Mouse (Mus musculus): Measurements from ENCODE around the gene Hsph1.

- TF ChIP-seq CTCF (IDR thresholded peaks at IDR 0.05; ENCODE audit: low read depth, low read length) (no peak), POLR2A (IDR thresholded peaks at IDR 0.05; ENCODE audit: insufficient read depth, low read length) (no peak)
Observed at GRCm38 (mm10) chr5:149680946-149681345, 44.8 kb upstream of the Hsph1 start.

Data from ES-Bruce4 (cell line).